Mouse (Mus musculus): ENCODE measurements around the gene Pgr. TPM values are rescaled to one million over a fixed set of nuclear protein-coding genes. Genes with fewer than 3 reads are reported as not detected.

Pgr gene
- polyA plus RNA-seq, 1 experiment from 2014 or later: 0.25 TPM

- DNase-seq (ENCODE audit: low spot score, missing footprints): no peak
- H3K9me3 ChIP-seq (ENCODE audit: control insufficient read depth, low read length): no peaks in the 10 kb centered on the region
- H3K4me1 ChIP-seq (ENCODE audit: control insufficient read depth, insufficient read depth, low read length): no peaks in the 10 kb centered on the region
- no peaks in the 10 kb centered on the region for H3K36me3 ChIP-seq (ENCODE audit: control insufficient read depth, insufficient read depth, low read length)
- no peak for ATAC-seq (ENCODE audit: low FRiP score)
- H3K27ac ChIP-seq (ENCODE audit: low read depth, low read length): no peak overlapping the region
- H3K4me2 ChIP-seq: no peak overlapping the region
- no peaks in the 10 kb centered on the region for H3K27me3 ChIP-seq (ENCODE audit: control insufficient read depth, insufficient read depth, low read length)
- H3K4me3 ChIP-seq (ENCODE audit: low read depth, low read length): no peak overlapping the region
- H3K9ac ChIP-seq (ENCODE audit: low read length): no peak overlapping the region
These were observed 101.5 kb downstream of the Pgr start for GRCm38 (mm10) chr9:9001170-9001569.

DNA sequence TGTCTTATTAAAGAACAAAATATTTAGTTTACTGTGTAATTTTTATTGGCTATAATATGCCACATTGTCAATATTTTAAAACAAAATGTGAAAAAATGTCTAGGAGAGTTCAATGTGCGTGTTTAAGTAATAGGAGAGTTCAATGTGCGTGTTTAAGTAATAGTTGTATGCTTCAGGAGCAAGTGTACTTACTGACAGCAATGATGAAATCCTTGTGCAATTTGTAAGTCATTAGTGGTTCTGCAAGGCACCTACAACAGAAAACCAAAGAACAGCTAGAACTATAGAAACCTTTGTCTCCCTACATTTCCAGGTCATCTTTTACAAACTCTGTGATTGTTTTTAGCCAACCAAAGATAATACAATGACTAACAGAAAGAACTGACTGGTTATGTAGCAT is 115.5 kb downstream of the Pgr start:
- H3K9me3 ChIP-seq (ENCODE audit: control insufficient read depth, low read length): no peaks in the 10 kb centered on the region
- H3K27me3 ChIP-seq (ENCODE audit: control insufficient read depth, insufficient read depth, low read length): no peaks in the 10 kb centered on the region
- no peak overlapping the region for H3K9ac ChIP-seq (ENCODE audit: low read length)
- ATAC-seq (ENCODE audit: low FRiP score) (no peak), DNase-seq (ENCODE audit: low spot score, missing footprints) (no peak)
- no peak overlapping the region for H3K4me3 ChIP-seq (ENCODE audit: low read depth, low read length)
- no peaks in the 10 kb centered on the region for H3K4me1 ChIP-seq (ENCODE audit: control insufficient read depth, insufficient read depth, low read length)
- no peak overlapping the region for H3K4me2 ChIP-seq
- WGBS: 95% methylated on average over 2 of the region's 2 CpGs
- no peaks in the 10 kb centered on the region for H3K36me3 ChIP-seq (ENCODE audit: control insufficient read depth, insufficient read depth, low read length)
- H3K27ac ChIP-seq (ENCODE audit: low read depth, low read length): no peak overlapping the region

Other genes starting within 250 kb of the Pgr start
- gene Gm16485, start 72.0 kb downstream of the Pgr start, polyA plus RNA-seq (2014; fragmentation: Nextera tagmentation; extraction: Ambion mirVana): not detected in 2 replicates

All from midbrain, embryonic 11.5 days (tissue).